Mouse (Mus musculus) 3134 (cell line): ENCODE measurements around the gene Ssxb5.
"Not testable (repeated sequence)": the region's sequence is repeated elsewhere in the genome, so short reads cannot be mapped to it uniquely, and the experiment has no call there.

Source experiments
- DNase-seq: peaks from one replicate; pipeline ENCODE4 v3.0.0-alpha.2; 2011; ENCODE audit warnings: low spot score; ENCODE audit not compliant: insufficient read length; ENCODE audit errors: extremely low read depth

Ssxb5 gene

GRCm38 (mm10) chrX:8803391-8803790 lies at the start of gene Ssxb5:
Gene Ssxb5 (plus strand): TSS chrX:8803691.
- DNase-seq = not testable (repeated sequence)

- DNase-seq = no peak
Measured at GRCm38 (mm10) chrX:8832043-8832442, 28.6 kb downstream of the Ssxb5 start.

- DNase-seq = no peak
Measured at GRCm38 (mm10) chrX:8843694-8844093, 40.2 kb downstream of the Ssxb5 start, which contains the start of gene Gm6592. Gene Gm6592 (plus strand): TSS chrX:8843994.

- no peak for DNase-seq
Measured at GRCm38 (mm10) chrX:8852486-8852885, 49.0 kb downstream of the Ssxb5 start.
